Mouse (Mus musculus): Measurements from ENCODE around the gene Cacng7. TPM values are rescaled to one million over a fixed set of nuclear protein-coding genes. Genes with fewer than 3 reads are reported as not detected.
A peak's percentile ranks its signal among the peaks of the same experiment; 100 is the strongest.

Gene Cacng7
- polyA plus RNA-seq, 1 experiment from 2014 or later: 5.0 TPM

GRCm38 (mm10) chr7:3310233-3310632 lies 22.5 kb upstream of the Cacng7 start:
- Histone ChIP-seq H3K9me3 (ENCODE audit: control insufficient read depth, low read length) (0 out of 2 replicates have a peak, but pooled peaks cover 3% of the 10 kb centered on the region), H3K9ac (replicated peaks; ENCODE audit: low read length) (no peak overlapping the region), H3K4me2 (ENCODE audit: low read length) (no peak overlapping the region), H3K36me3 (ENCODE audit: control insufficient read depth, insufficient read depth, low read length) (no peaks in the 10 kb centered on the region), H3K4me1 (ENCODE audit: control insufficient read depth, insufficient read depth, low read length) (no peaks in the 10 kb centered on the region), H3K27me3 (ENCODE audit: control insufficient read depth, insufficient read depth, low read length) (no peaks in the 10 kb centered on the region), H3K27ac (replicated peaks; ENCODE audit: low read depth, low read length) (no peak overlapping the region), H3K4me3 (replicated peaks; ENCODE audit: low read depth, low read length) (no peak overlapping the region)
- DNase-seq (no peak), ATAC-seq (ENCODE audit: low FRiP score, low TSS enrichment) (no peak)
- 97% methylated on average over 7 of the region's 7 CpGs for WGBS

GRCm38 (mm10) chr7:3313571-3313970 lies 19.2 kb upstream of the Cacng7 start:
- DNase-seq: no peak
- Histone ChIP-seq H3K4me1 (ENCODE audit: control insufficient read depth, insufficient read depth, low read length) (no peaks in the 10 kb centered on the region), H3K36me3 (ENCODE audit: control insufficient read depth, insufficient read depth, low read length) (no peaks in the 10 kb centered on the region), H3K27me3 (ENCODE audit: control insufficient read depth, insufficient read depth, low read length) (no peaks in the 10 kb centered on the region), H3K4me3 (replicated peaks; ENCODE audit: low read depth, low read length) (no peak overlapping the region), H3K4me2 (ENCODE audit: low read length) (no peak overlapping the region), H3K27ac (replicated peaks; ENCODE audit: low read depth, low read length) (no peak overlapping the region), H3K9ac (replicated peaks; ENCODE audit: low read length) (no peak overlapping the region), H3K9me3 (ENCODE audit: control insufficient read depth, low read length) (0 out of 2 replicates have a peak, but pooled peaks cover 3% of the 10 kb centered on the region)
- ATAC-seq (ENCODE audit: low FRiP score, low TSS enrichment): no peak
- 88% methylated on average over 8 of the region's 8 CpGs for WGBS

DNA sequence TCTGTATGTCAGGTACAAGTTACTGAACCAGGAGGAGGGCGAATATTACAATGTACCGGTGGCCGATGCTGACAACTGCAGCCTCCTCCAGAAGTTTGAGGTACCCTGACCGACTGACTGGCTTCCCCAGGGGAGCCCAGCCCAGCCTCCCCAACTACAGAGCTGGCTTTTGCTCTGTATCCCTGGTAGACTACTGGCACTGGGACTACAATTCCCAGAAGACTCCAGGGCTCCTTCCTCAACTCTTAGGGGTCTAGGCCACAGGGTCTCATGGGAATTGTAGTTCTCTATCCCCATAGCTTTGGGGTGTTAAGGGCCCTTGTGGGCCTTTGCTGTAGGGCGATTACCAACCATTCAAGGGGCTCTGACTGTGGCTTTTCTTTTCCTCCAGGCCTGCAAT lies 18.6 kb upstream of the Cacng7 start:
- Histone ChIP-seq H3K9me3 (ENCODE audit: control insufficient read depth, low read length) (0 out of 2 replicates have a peak, but pooled peaks cover 3% of the 10 kb centered on the region), H3K4me3 (replicated peaks; ENCODE audit: low read depth, low read length) (no peak overlapping the region)

GRCm38 (mm10) chr7:3317704-3318103 lies 15.1 kb upstream of the Cacng7 start:
- Histone ChIP-seq H3K9ac (replicated peaks; ENCODE audit: low read length) (no peak overlapping the region), H3K9me3 (ENCODE audit: control insufficient read depth, low read length) (no peaks in the 10 kb centered on the region), H3K36me3 (ENCODE audit: control insufficient read depth, insufficient read depth, low read length) (no peaks in the 10 kb centered on the region), H3K4me1 (ENCODE audit: control insufficient read depth, insufficient read depth, low read length) (no peaks in the 10 kb centered on the region), H3K27ac (replicated peaks; ENCODE audit: low read depth, low read length) (no peak overlapping the region), H3K4me2 (ENCODE audit: low read length) (no peak overlapping the region), H3K4me3 (replicated peaks; ENCODE audit: low read depth, low read length) (no peak overlapping the region), H3K27me3 (ENCODE audit: control insufficient read depth, insufficient read depth, low read length) (no peaks in the 10 kb centered on the region)
- no peak for DNase-seq
- 46% methylated on average over 4 of the region's 4 CpGs for WGBS
- ATAC-seq (ENCODE audit: low FRiP score, low TSS enrichment): no peak

More for the DNA sequence above, 18.6 kb upstream of the Cacng7 start:
- ATAC-seq (ENCODE audit: low FRiP score, low TSS enrichment) (no peak), DNase-seq (peak; percentile 74)
- H3K36me3 ChIP-seq (ENCODE audit: control insufficient read depth, insufficient read depth, low read length): no peaks in the 10 kb centered on the region
- no peaks in the 10 kb centered on the region for H3K27me3 ChIP-seq (ENCODE audit: control insufficient read depth, insufficient read depth, low read length)
- H3K4me2 ChIP-seq (ENCODE audit: low read length): no peak overlapping the region
- H3K9ac ChIP-seq (replicated peaks; ENCODE audit: low read length): no peak overlapping the region
- no peaks in the 10 kb centered on the region for H3K4me1 ChIP-seq (ENCODE audit: control insufficient read depth, insufficient read depth, low read length)
- no peak overlapping the region for H3K27ac ChIP-seq (replicated peaks; ENCODE audit: low read depth, low read length)
- 69% methylated on average over 5 of the region's 5 CpGs for WGBS

GRCm38 (mm10) chr7:3320856-3321255 lies 11.9 kb upstream of the Cacng7 start:
- DNase-seq: no peak
- H3K36me3 ChIP-seq (ENCODE audit: control insufficient read depth, insufficient read depth, low read length): no peaks in the 10 kb centered on the region
- H3K4me2 ChIP-seq (ENCODE audit: low read length): no peak overlapping the region
- H3K9ac ChIP-seq (replicated peaks; ENCODE audit: low read length): no peak overlapping the region
- H3K27ac ChIP-seq (replicated peaks; ENCODE audit: low read depth, low read length): no peak overlapping the region
- no peaks in the 10 kb centered on the region for H3K27me3 ChIP-seq (ENCODE audit: control insufficient read depth, insufficient read depth, low read length)
- H3K4me3 ChIP-seq (replicated peaks; ENCODE audit: low read depth, low read length): no peak overlapping the region
- no peak for ATAC-seq (ENCODE audit: low FRiP score, low TSS enrichment)
- no peaks in the 10 kb centered on the region for H3K9me3 ChIP-seq (ENCODE audit: control insufficient read depth, low read length)
- no peaks in the 10 kb centered on the region for H3K4me1 ChIP-seq (ENCODE audit: control insufficient read depth, insufficient read depth, low read length)
- 59% methylated on average over 3 of the region's 3 CpGs for WGBS

DNA sequence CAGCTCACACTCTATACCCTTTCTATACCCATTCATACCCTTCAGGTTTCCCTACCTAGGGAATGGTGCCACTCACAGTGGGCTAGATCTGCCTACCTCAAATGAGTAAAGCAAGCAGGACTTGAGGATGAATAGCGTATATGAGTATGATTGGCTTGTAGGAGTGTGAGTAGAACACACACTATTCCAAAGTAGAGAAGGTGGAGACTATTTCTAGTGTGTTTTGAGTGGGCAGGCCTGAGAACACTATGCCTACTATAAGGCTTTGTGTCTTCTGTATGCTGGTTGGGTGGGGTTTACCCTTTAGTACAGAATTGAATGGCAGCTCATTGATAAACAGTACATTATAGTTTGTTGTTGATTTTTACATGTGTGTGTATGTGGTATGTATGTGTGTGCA lies 8.9 kb upstream of the Cacng7 start:
- no peak overlapping the region for H3K4me2 ChIP-seq (ENCODE audit: low read length)
- no peak overlapping the region for H3K9ac ChIP-seq (replicated peaks; ENCODE audit: low read length)
- no peak overlapping the region for H3K4me3 ChIP-seq (replicated peaks; ENCODE audit: low read depth, low read length)
- DNase-seq (no peak), ATAC-seq (ENCODE audit: low FRiP score, low TSS enrichment) (no peak)
- H3K27ac ChIP-seq (replicated peaks; ENCODE audit: low read depth, low read length): no peak overlapping the region
- WGBS: 98% methylated on average over 1 of the region's 1 CpGs
- no peaks in the 10 kb centered on the region for H3K27me3 ChIP-seq (ENCODE audit: control insufficient read depth, insufficient read depth, low read length)
- no peaks in the 10 kb centered on the region for H3K36me3 ChIP-seq (ENCODE audit: control insufficient read depth, insufficient read depth, low read length)
- no peaks in the 10 kb centered on the region for H3K9me3 ChIP-seq (ENCODE audit: control insufficient read depth, low read length)
- no peaks in the 10 kb centered on the region for H3K4me1 ChIP-seq (ENCODE audit: control insufficient read depth, insufficient read depth, low read length)

- 83% methylated on average over 4 of the region's 4 CpGs for WGBS
- Histone ChIP-seq H3K4me2 (ENCODE audit: low read length) (no peak overlapping the region), H3K9me3 (ENCODE audit: control insufficient read depth, low read length) (no peaks in the 10 kb centered on the region), H3K27ac (replicated peaks; ENCODE audit: low read depth, low read length) (no peak overlapping the region), H3K27me3 (ENCODE audit: control insufficient read depth, insufficient read depth, low read length) (no peaks in the 10 kb centered on the region; the same call in none of the 2 replicates), H3K4me1 (ENCODE audit: control insufficient read depth, insufficient read depth, low read length) (no peaks in the 10 kb centered on the region; the same call in 1 of the 2 replicates), H3K4me3 (replicated peaks; ENCODE audit: low read depth, low read length) (no peak overlapping the region), H3K36me3 (ENCODE audit: control insufficient read depth, insufficient read depth, low read length) (no peaks in the 10 kb centered on the region), H3K9ac (replicated peaks; ENCODE audit: low read length) (no peak overlapping the region)
- no peak for DNase-seq
- ATAC-seq (ENCODE audit: low FRiP score, low TSS enrichment): no peak
These were observed 4.8 kb upstream of the Cacng7 start for GRCm38 (mm10) chr7:3327961-3328360.

DNA sequence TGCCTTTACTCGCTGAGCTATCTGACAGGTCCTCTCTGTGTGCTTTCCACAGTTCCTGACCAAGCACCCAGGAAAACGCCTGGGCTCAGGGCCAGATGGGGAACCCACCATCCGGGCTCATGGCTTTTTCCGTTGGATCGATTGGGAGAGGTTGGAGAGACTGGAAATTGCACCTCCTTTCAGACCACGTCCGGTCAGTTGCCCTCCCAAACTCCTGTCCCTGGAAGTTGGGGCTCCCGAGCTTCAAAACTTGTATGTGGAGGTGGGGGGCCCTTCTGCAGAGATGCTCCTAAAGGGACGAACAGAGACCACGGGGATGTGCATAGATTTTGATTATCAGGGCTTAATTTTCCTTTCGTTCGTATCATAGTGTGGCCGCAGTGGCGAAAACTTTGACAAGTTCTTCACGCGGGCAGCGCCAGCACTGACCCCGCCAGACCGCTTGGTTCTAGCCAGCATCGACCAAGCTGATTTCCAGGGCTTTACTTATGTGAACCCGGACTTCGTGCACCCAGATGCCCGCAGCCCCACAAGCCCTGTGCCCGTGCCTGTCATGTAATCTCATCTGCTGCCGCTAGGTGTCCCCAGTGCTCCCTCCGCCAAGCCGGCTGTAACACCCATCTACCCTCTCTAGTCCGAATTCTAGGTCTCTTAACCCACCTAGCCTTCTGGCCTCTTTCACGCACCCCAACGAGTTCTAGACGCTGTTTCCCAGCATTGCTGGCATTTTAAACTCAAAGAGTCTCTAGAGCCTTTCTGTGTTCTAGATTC lies 2.8 kb upstream of the Cacng7 start:
- peak; percentile 86 for DNase-seq
- H3K4me1 ChIP-seq (ENCODE audit: control insufficient read depth, insufficient read depth, low read length): peaks cover 8% of the 10 kb centered on the region
- H3K27ac ChIP-seq (replicated peaks; ENCODE audit: low read depth, low read length): no peak overlapping the region
- no peak overlapping the region for H3K9ac ChIP-seq (replicated peaks; ENCODE audit: low read length)
- H3K9me3 ChIP-seq (ENCODE audit: control insufficient read depth, low read length): no peaks in the 10 kb centered on the region
- peak overlapping the region; percentile 34 for H3K4me2 ChIP-seq (ENCODE audit: low read length)
- H3K27me3 ChIP-seq (ENCODE audit: control insufficient read depth, insufficient read depth, low read length): no peaks in the 10 kb centered on the region; the same call in none of the 2 replicates
- H3K4me3 ChIP-seq (replicated peaks; ENCODE audit: low read depth, low read length): no peak overlapping the region
- no peaks in the 10 kb centered on the region for H3K36me3 ChIP-seq (ENCODE audit: control insufficient read depth, insufficient read depth, low read length)
- ATAC-seq (ENCODE audit: low FRiP score, low TSS enrichment): no peak
- 22% methylated on average over 31 of the region's 31 CpGs for WGBS

GRCm38 (mm10) chr7:3331171-3331570 lies 1.6 kb upstream of the Cacng7 start:
- DNase-seq (no peak), ATAC-seq (ENCODE audit: low FRiP score, low TSS enrichment) (no peak)
- Histone ChIP-seq H3K9me3 (ENCODE audit: control insufficient read depth, low read length) (no peaks in the 10 kb centered on the region), H3K4me1 (ENCODE audit: control insufficient read depth, insufficient read depth, low read length) (peaks cover 8% of the 10 kb centered on the region), H3K36me3 (ENCODE audit: control insufficient read depth, insufficient read depth, low read length) (no peaks in the 10 kb centered on the region), H3K27ac (replicated peaks; ENCODE audit: low read depth, low read length) (no peak overlapping the region; the same call in 1 of the 2 replicates), H3K4me2 (ENCODE audit: low read length) (peak overlapping the region; percentile 69), H3K9ac (replicated peaks; ENCODE audit: low read length) (no peak overlapping the region), H3K4me3 (replicated peaks; ENCODE audit: low read depth, low read length) (peak overlapping the region; percentile 62), H3K27me3 (ENCODE audit: control insufficient read depth, insufficient read depth, low read length) (no peaks in the 10 kb centered on the region; the same call in none of the 2 replicates)
- 48% methylated on average over 6 of the region's 6 CpGs for WGBS

All from midbrain, embryonic 14.5 days (tissue).